Mouse (Mus musculus) intestine, postnatal 0 days (tissue): ENCODE results near the gene Ppp1r10. TPM values are rescaled to one million over a fixed set of nuclear protein-coding genes. Genes with fewer than 3 reads are reported as not detected.

Source experiments
- ATAC-seq: fragments of 200-750 bp; cut with Nextera tagmentation; 2 replicates; pipeline ENCODE4 v1.8.0; 2017; ENCODE audit warnings: mild to moderate bottlenecking, moderate TSS enrichment, moderate library complexity
- H3K27ac ChIP-seq: fragments of 300-500 bp; sonication (generic); 2 replicates; pipeline ENCODE4 v1.5.1; 2014; ENCODE audit warnings: mild to moderate bottlenecking, low read depth, low read length, moderate library complexity
- H3K27me3 ChIP-seq: fragments of 300-500 bp; sonication (generic); replicated peaks from 2 replicates; pipeline ENCODE4 v1.6.1; 2014; ENCODE audit warnings: low read length, mixed read lengths; ENCODE audit not compliant: control insufficient read depth, insufficient read depth
- H3K36me3 ChIP-seq: fragments of 300-500 bp; sonication (generic); 2 replicates; pipeline ENCODE4 v1.6.1; 2014; ENCODE audit warnings: mild to moderate bottlenecking, moderate library complexity; ENCODE audit not compliant: control insufficient read depth, insufficient read depth
- H3K4me1 ChIP-seq: fragments of 300-500 bp; sonication (generic); replicated peaks from 2 replicates; pipeline ENCODE4 v1.6.1; 2014; ENCODE audit warnings: antibody characterized with exemption, low read length, mixed read lengths; ENCODE audit not compliant: control insufficient read depth, insufficient read depth
- H3K4me2 ChIP-seq: fragments of 300-500 bp; sonication (generic); replicated peaks from 2 replicates; pipeline ENCODE4 v1.6.1; 2014; ENCODE audit warnings: low read depth, mild to moderate bottlenecking, moderate library complexity
- H3K4me3 ChIP-seq: fragments of 300-500 bp; sonication (generic); 2 replicates; pipeline ENCODE4 v1.5.1; 2014; ENCODE audit warnings: low read depth, low read length
- H3K9ac ChIP-seq: fragments of 300-500 bp; sonication (generic); 2 replicates; pipeline ENCODE4 v1.6.1; 2014; ENCODE audit warnings: mild to moderate bottlenecking, low read depth, low read length
- H3K9me3 ChIP-seq: fragments of 300-500 bp; sonication (generic); 2 replicates; pipeline ENCODE4 v1.6.1; 2016; ENCODE audit warnings: mixed run types; ENCODE audit not compliant: control insufficient read depth
- CTCF ChIP-seq: sonication (generic); IDR thresholded peaks from 2 replicates; pipeline ENCODE4 v1.5.1; 2016; ENCODE audit warnings: low read depth, mild to moderate bottlenecking, control low read depth, antibody characterized with exemption, moderate library complexity
- WGBS: fragments of 180-500 bp; shearing (Covaris S2); extraction: QIAGEN DNeasy Blood & Tissue Kit; methylation state at CpG from one replicate; pipeline ENCODE4 v1.1.7; 2014; 5-methylcytosine and 5-hydroxymethylcytosine counted together
- polyA plus RNA-seq: library from polyadenylated mRNA; unstranded; fragments of >200 nt; fragmentation: Nextera tagmentation; extraction: Ambion mirVana; gene quantifications from 2 replicates; pipeline ENCODE4 v1.2.1, GENCODE M21; 2015

Ppp1r10 gene
- polyA plus RNA-seq, 1 experiment from 2014 or later, result 14.3 TPM

GRCm38 (mm10) chr17:35870151-35870883, 45.9 kb upstream of the Ppp1r10 start:
- Histone ChIP-seq H3K9me3 (no peaks in the 10 kb centered on the region), H3K36me3 (0 out of 2 replicates have a peak, but pooled peaks cover 3% of the 10 kb centered on the region), H3K27ac (peak overlapping the region; percentile 66), H3K4me3 (peak overlapping the region; percentile 19; the same call in 1 of the 2 replicates), H3K9ac (peak overlapping the region; percentile 37; the same call in 1 of the 2 replicates), H3K4me1 (no peaks in the 10 kb centered on the region), H3K27me3 (no peaks in the 10 kb centered on the region), H3K4me2 (peak overlapping the region; percentile 92)
- no peak for TF ChIP-seq CTCF
- WGBS, result 60% methylated on average over 9 of the region's 9 CpGs
- no peak for ATAC-seq

- H3K4me2 ChIP-seq, result peak overlapping the region; percentile 92
- peak overlapping the region; percentile 19; the same call in 1 of the 2 replicates for H3K4me3 ChIP-seq
- 67% methylated on average over 8 of the region's 8 CpGs for WGBS
- 0 out of 2 replicates have a peak, but pooled peaks cover 7% of the 10 kb centered on the region for H3K36me3 ChIP-seq
- H3K9ac ChIP-seq, result no peak overlapping the region
- ATAC-seq, result no peak
- no peaks in the 10 kb centered on the region for H3K27me3 ChIP-seq
- peak; percentile 73 for TF ChIP-seq CTCF
- no peaks in the 10 kb centered on the region for H3K4me1 ChIP-seq
- H3K27ac ChIP-seq, result peak overlapping the region; percentile 66
- no peaks in the 10 kb centered on the region for H3K9me3 ChIP-seq
These were observed 45.1 kb upstream of the Ppp1r10 start for GRCm38 (mm10) chr17:35870884-35871696.

- H3K4me1 ChIP-seq, result no peaks in the 10 kb centered on the region
- H3K27ac ChIP-seq, result no peak overlapping the region
- 23% methylated on average over 21 of the region's 21 CpGs for WGBS
- peak overlapping the region; percentile 18; the same call in 1 of the 2 replicates for H3K4me2 ChIP-seq
- no peak overlapping the region for H3K9ac ChIP-seq
- H3K36me3 ChIP-seq, result 0 out of 2 replicates have a peak, but pooled peaks cover 10% of the 10 kb centered on the region
- peak; percentile 98 for TF ChIP-seq CTCF
- H3K27me3 ChIP-seq, result no peaks in the 10 kb centered on the region
- H3K4me3 ChIP-seq, result no peak overlapping the region
- ATAC-seq, result peak; percentile 43
- H3K9me3 ChIP-seq, result no peaks in the 10 kb centered on the region
These were observed 42.3 kb upstream of the Ppp1r10 start for GRCm38 (mm10) chr17:35873774-35874519.

GRCm38 (mm10) chr17:35874721-35875120, 41.5 kb upstream of the Ppp1r10 start:
- H3K4me2 ChIP-seq, result no peak overlapping the region
- H3K9me3 ChIP-seq, result no peaks in the 10 kb centered on the region
- H3K4me1 ChIP-seq, result no peaks in the 10 kb centered on the region
- H3K4me3 ChIP-seq, result no peak overlapping the region
- TF ChIP-seq CTCF, result no peak
- H3K9ac ChIP-seq, result no peak overlapping the region
- WGBS, result 82% methylated on average over 6 of the region's 6 CpGs
- ATAC-seq, result no peak
- no peaks in the 10 kb centered on the region for H3K27me3 ChIP-seq
- 0 out of 2 replicates have a peak, but pooled peaks cover 10% of the 10 kb centered on the region for H3K36me3 ChIP-seq
- H3K27ac ChIP-seq, result no peak overlapping the region

- Histone ChIP-seq H3K27me3 (no peaks in the 10 kb centered on the region), H3K4me2 (peak within 1 kb of the TSS; percentile 75), H3K9me3 (no peaks in the 10 kb centered on the region), H3K36me3 (peaks cover 37% of the 10 kb centered on the region), H3K4me3 (peak within 1 kb of the TSS; percentile 73), H3K9ac (peak within 1 kb of the TSS; percentile 65), H3K27ac (peak within 1 kb of the TSS; percentile 65), H3K4me1 (no peaks in the 10 kb centered on the region)
- peak; percentile 94 for ATAC-seq
- 5% methylated on average over 66 of the region's 66 CpGs for WGBS
- TF ChIP-seq CTCF, result peak; percentile 97
These were observed 36.8 kb upstream of the Ppp1r10 start, which contains the start of gene Dhx16 for GRCm38 (mm10) chr17:35879245-35880057. Dhx16 (plus strand) TSS chr17:35879819.
